ENCODE assay signal across 7 mouse cellular contexts in the genomic region with DNA sequence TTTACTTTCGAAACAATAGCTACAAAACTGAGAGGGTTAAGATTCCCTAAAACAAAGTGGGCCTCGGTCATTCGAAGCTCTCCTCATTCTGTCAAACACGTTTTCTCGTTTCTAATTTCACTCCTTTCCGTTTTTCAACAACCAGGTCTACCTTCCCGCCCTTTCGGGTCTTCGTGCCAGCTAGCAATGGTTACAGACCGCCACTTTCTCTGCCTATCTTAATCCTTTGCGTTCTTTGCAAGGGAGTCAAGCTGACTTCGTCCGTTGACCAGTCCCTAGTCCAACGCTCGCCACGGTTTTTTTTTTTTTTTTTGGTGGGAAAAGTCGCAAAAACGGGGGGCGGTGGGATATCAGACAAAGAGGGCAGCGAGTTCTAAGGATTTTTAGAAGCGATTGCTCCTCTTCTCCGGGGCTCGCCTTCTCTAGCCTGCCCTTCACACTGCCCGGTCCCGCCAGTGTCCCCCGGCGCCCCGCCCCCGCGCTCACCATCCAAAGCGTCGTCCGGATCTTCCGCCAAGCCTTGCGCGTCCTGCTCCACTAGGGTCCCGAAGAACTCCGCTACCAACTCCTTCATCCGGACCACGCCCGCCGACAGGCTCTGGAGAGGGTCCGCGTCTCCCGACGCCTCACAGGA. TPM values are rescaled to one million over a fixed set of nuclear protein-coding genes. Genes with fewer than 3 reads are reported as not detected.
DNase-seq lines count a peak whose midpoint lies in the region; ATAC-seq lines count a peak whose summit lies in the region.

No protein-coding gene starts in this region.

- H3K36me3 ChIP-seq in lung, embryonic 15.5 days = peaks cover under 1% of the 10 kb centered on the region; the same call in 1 of the 2 replicates
- H3K36me3 ChIP-seq in embryonic facial prominence, embryonic 13.5 days = peaks cover 3% of the 10 kb centered on the region; the same call in 1 of the 2 replicates
- H3K36me3 ChIP-seq in hindbrain, embryonic 16.5 days (ENCODE audit: control insufficient read depth, insufficient read depth, low read length) = no peaks in the 10 kb centered on the region
- no peaks in the 10 kb centered on the region for H3K36me3 ChIP-seq in midbrain, embryonic 11.5 days (ENCODE audit: control insufficient read depth, insufficient read depth, low read length)

- H3K9me3 ChIP-seq in lung, embryonic 15.5 days = no peaks in the 10 kb centered on the region
- no peaks in the 10 kb centered on the region for H3K9me3 ChIP-seq in embryonic facial prominence, embryonic 13.5 days
- no peaks in the 10 kb centered on the region for H3K9me3 ChIP-seq in hindbrain, embryonic 16.5 days (ENCODE audit: control insufficient read depth, low read length)
- H3K9me3 ChIP-seq in midbrain, embryonic 11.5 days (ENCODE audit: control insufficient read depth, low read length) = no peaks in the 10 kb centered on the region

- intact Hi-C loops in left cerebral cortex, postnatal 4 days (cut with DNase I) = no loop called here

- no peak for DNase-seq in lung, postnatal 10 days
- no peak for DNase-seq in midbrain, embryonic 11.5 days (ENCODE audit: low spot score, missing footprints)
- no peak for DNase-seq in layer of hippocampus, adult 11-12 months (ENCODE audit: low spot score)
- DNase-seq in left cerebral cortex, postnatal 4 days = no peak

- H3K4me3 ChIP-seq in lung, embryonic 15.5 days = peak overlapping the region; percentile 93
- peak overlapping the region; percentile 93 for H3K4me3 ChIP-seq in embryonic facial prominence, embryonic 13.5 days
- H3K4me3 ChIP-seq in hindbrain, embryonic 16.5 days (ENCODE audit: low read length) = peak overlapping the region; percentile 82
- peak overlapping the region; percentile 70 for H3K4me3 ChIP-seq in midbrain, embryonic 11.5 days (ENCODE audit: low read depth, low read length)

- no peaks in the 10 kb centered on the region for H3K27me3 ChIP-seq in lung, embryonic 15.5 days
- no peaks in the 10 kb centered on the region for H3K27me3 ChIP-seq in embryonic facial prominence, embryonic 13.5 days
- H3K27me3 ChIP-seq in hindbrain, embryonic 16.5 days (replicated peaks; ENCODE audit: control insufficient read depth, insufficient read depth, low read length) = no peaks in the 10 kb centered on the region
- no peaks in the 10 kb centered on the region for H3K27me3 ChIP-seq in midbrain, embryonic 11.5 days (ENCODE audit: control insufficient read depth, insufficient read depth, low read length)

- peak overlapping the region; percentile 95 for H3K27ac ChIP-seq in lung, embryonic 15.5 days
- peak overlapping the region; percentile 87 for H3K27ac ChIP-seq in embryonic facial prominence, embryonic 13.5 days
- peak overlapping the region; percentile 91 for H3K27ac ChIP-seq in hindbrain, embryonic 16.5 days (ENCODE audit: low read depth, low read length)
- peak overlapping the region; percentile 81 for H3K27ac ChIP-seq in midbrain, embryonic 11.5 days (ENCODE audit: low read depth, low read length)

- H3K4me2 ChIP-seq in lung, embryonic 15.5 days = peak overlapping the region; percentile 70
- H3K4me2 ChIP-seq in embryonic facial prominence, embryonic 13.5 days = peak overlapping the region; percentile 86
- peak overlapping the region; percentile 86 for H3K4me2 ChIP-seq in hindbrain, embryonic 16.5 days (ENCODE audit: low read length)
- peak overlapping the region; percentile 75 for H3K4me2 ChIP-seq in midbrain, embryonic 11.5 days

- H3K4me1 ChIP-seq in lung, embryonic 15.5 days = peaks cover 24% of the 10 kb centered on the region
- H3K4me1 ChIP-seq in embryonic facial prominence, embryonic 13.5 days = peaks cover 23% of the 10 kb centered on the region
- peaks cover 20% of the 10 kb centered on the region for H3K4me1 ChIP-seq in hindbrain, embryonic 16.5 days (ENCODE audit: control insufficient read depth, insufficient read depth, low read depth, low read length)
- H3K4me1 ChIP-seq in midbrain, embryonic 11.5 days (ENCODE audit: control insufficient read depth, insufficient read depth, low read length) = peaks cover 16% of the 10 kb centered on the region

- ATAC-seq in lung, embryonic 15.5 days (ENCODE audit: borderline replicate concordance, extremely low read depth, low FRiP score, low TSS enrichment) = peak; percentile 89
- peak; percentile 77; the same call in 1 of the 2 replicates for ATAC-seq in embryonic facial prominence, embryonic 13.5 days (ENCODE audit: insufficient number of reproducible peaks, insufficient read depth, low FRiP score, low TSS enrichment, low read depth)
- peak; percentile 85 for ATAC-seq in hindbrain, embryonic 16.5 days
- ATAC-seq in midbrain, embryonic 11.5 days (ENCODE audit: low FRiP score) = peak; percentile 87

- H3K9ac ChIP-seq in lung, embryonic 15.5 days = peak overlapping the region; percentile 71
- H3K9ac ChIP-seq in embryonic facial prominence, embryonic 13.5 days = peak overlapping the region; percentile 79
- H3K9ac ChIP-seq in hindbrain, embryonic 16.5 days (ENCODE audit: low read depth, low read length) = peak overlapping the region; percentile 75
- H3K9ac ChIP-seq in midbrain, embryonic 11.5 days (ENCODE audit: low read length) = peak overlapping the region; percentile 78

- WGBS in lung, embryonic 15.5 days = under 1% methylated on average over 46 of the region's 46 CpGs
- WGBS in embryonic facial prominence, embryonic 13.5 days = under 1% methylated on average over 46 of the region's 46 CpGs
- 1% methylated on average over 46 of the region's 46 CpGs for WGBS in hindbrain, embryonic 16.5 days
- WGBS in midbrain, embryonic 11.5 days = 2% methylated on average over 46 of the region's 46 CpGs

RNA-seq across cellular contexts. Expression of gene Gm28051, which starts 0.4 kb away (rescaled TPM):
- not detected in 2 replicates for polyA plus RNA-seq in lung, embryonic 15.5 days (2015; fragmentation: Nextera tagmentation; extraction: Ambion mirVana)
- not detected in 2 replicates for polyA plus RNA-seq in embryonic facial prominence, embryonic 13.5 days (2015; fragmentation: Nextera tagmentation; extraction: Ambion mirVana)
- polyA plus RNA-seq in hindbrain, embryonic 16.5 days (2015; fragmentation: Nextera tagmentation; extraction: Ambion mirVana) = not detected in 2 replicates
- polyA plus RNA-seq in midbrain, embryonic 11.5 days (2014; fragmentation: Nextera tagmentation; extraction: Ambion mirVana) = not detected in 2 replicates
- not detected for total RNA-seq in left cerebral cortex, postnatal 4 days (2021)

RNA-seq across cellular contexts. Expression of gene Gon7, which starts 0.4 kb away (rescaled TPM):
- 29.5 and 31.3 TPM in 2 replicates for polyA plus RNA-seq in lung, embryonic 15.5 days (2015; fragmentation: Nextera tagmentation; extraction: Ambion mirVana)
- 36.0 and 38.9 TPM in 2 replicates for polyA plus RNA-seq in embryonic facial prominence, embryonic 13.5 days (2015; fragmentation: Nextera tagmentation; extraction: Ambion mirVana)
- polyA plus RNA-seq in hindbrain, embryonic 16.5 days (2015; fragmentation: Nextera tagmentation; extraction: Ambion mirVana) = 38.7 and 45.2 TPM in 2 replicates
- polyA plus RNA-seq in midbrain, embryonic 11.5 days (2014; fragmentation: Nextera tagmentation; extraction: Ambion mirVana) = 47.7 and 52.6 TPM in 2 replicates
- total RNA-seq in left cerebral cortex, postnatal 4 days (2021) = 10 to 100 TPM; 20.4 to 21.5 TPM

RNA-seq across cellular contexts. Expression of gene Ubr7, which starts 0.6 kb away (rescaled TPM):
- 43.1 and 43.3 TPM in 2 replicates for polyA plus RNA-seq in lung, embryonic 15.5 days (2015; fragmentation: Nextera tagmentation; extraction: Ambion mirVana)
- 42.1 and 44.7 TPM in 2 replicates for polyA plus RNA-seq in embryonic facial prominence, embryonic 13.5 days (2015; fragmentation: Nextera tagmentation; extraction: Ambion mirVana)
- 34.7 and 38.9 TPM in 2 replicates for polyA plus RNA-seq in hindbrain, embryonic 16.5 days (2015; fragmentation: Nextera tagmentation; extraction: Ambion mirVana)
- 70.8 and 75.0 TPM in 2 replicates for polyA plus RNA-seq in midbrain, embryonic 11.5 days (2014; fragmentation: Nextera tagmentation; extraction: Ambion mirVana)
- 10 to 100 TPM; 30.9 to 31.3 TPM for total RNA-seq in left cerebral cortex, postnatal 4 days (2021)

RNA-seq across cellular contexts. Expression of gene Gm20604, which starts 1.3 kb away (rescaled TPM):
- 22.7 and 23.8 TPM in 2 replicates for polyA plus RNA-seq in lung, embryonic 15.5 days (2015; fragmentation: Nextera tagmentation; extraction: Ambion mirVana)
- 28.5 and 29.5 TPM in 2 replicates for polyA plus RNA-seq in embryonic facial prominence, embryonic 13.5 days (2015; fragmentation: Nextera tagmentation; extraction: Ambion mirVana)
- polyA plus RNA-seq in hindbrain, embryonic 16.5 days (2015; fragmentation: Nextera tagmentation; extraction: Ambion mirVana) = 46.1 and 48.8 TPM in 2 replicates
- polyA plus RNA-seq in midbrain, embryonic 11.5 days (2014; fragmentation: Nextera tagmentation; extraction: Ambion mirVana) = 36.0 and 36.5 TPM in 2 replicates
- total RNA-seq in left cerebral cortex, postnatal 4 days (2021) = 10 to 100 TPM; 17.0 to 17.4 TPM

RNA-seq across cellular contexts. Expression of gene Tmem251, which starts 13.6 kb away (rescaled TPM):
- polyA plus RNA-seq in lung, embryonic 15.5 days (2015; fragmentation: Nextera tagmentation; extraction: Ambion mirVana) = 9.5 and 10.1 TPM in 2 replicates
- polyA plus RNA-seq in embryonic facial prominence, embryonic 13.5 days (2015; fragmentation: Nextera tagmentation; extraction: Ambion mirVana) = 9.7 and 10.9 TPM in 2 replicates
- polyA plus RNA-seq in hindbrain, embryonic 16.5 days (2015; fragmentation: Nextera tagmentation; extraction: Ambion mirVana) = 9.9 and 11.8 TPM in 2 replicates
- 12.2 and 12.3 TPM in 2 replicates for polyA plus RNA-seq in midbrain, embryonic 11.5 days (2014; fragmentation: Nextera tagmentation; extraction: Ambion mirVana)
- 1 to 10 TPM; 5.3 to 6.0 TPM for total RNA-seq in left cerebral cortex, postnatal 4 days (2021)
